Mouse (Mus musculus) lung, adult 2 months (tissue): ENCODE measurements around the gene Polr2a.

Experiments used
- CTCF ChIP-seq: fragments of 200-500 bp; IDR thresholded peaks from 2 replicates; pipeline ENCODE4 v1.5.1; 2011; ENCODE audit warnings: mild to moderate bottlenecking, low read length, control low read depth; ENCODE audit not compliant: insufficient read depth
- POLR2A ChIP-seq: fragments of 200-500 bp; IDR thresholded peaks from 2 replicates; pipeline ENCODE4 v1.6.1; 2011; ENCODE audit warnings: low read depth, mild to moderate bottlenecking, control low read depth, low read length, borderline replicate concordance; ENCODE audit errors: extremely low read depth

DNA sequence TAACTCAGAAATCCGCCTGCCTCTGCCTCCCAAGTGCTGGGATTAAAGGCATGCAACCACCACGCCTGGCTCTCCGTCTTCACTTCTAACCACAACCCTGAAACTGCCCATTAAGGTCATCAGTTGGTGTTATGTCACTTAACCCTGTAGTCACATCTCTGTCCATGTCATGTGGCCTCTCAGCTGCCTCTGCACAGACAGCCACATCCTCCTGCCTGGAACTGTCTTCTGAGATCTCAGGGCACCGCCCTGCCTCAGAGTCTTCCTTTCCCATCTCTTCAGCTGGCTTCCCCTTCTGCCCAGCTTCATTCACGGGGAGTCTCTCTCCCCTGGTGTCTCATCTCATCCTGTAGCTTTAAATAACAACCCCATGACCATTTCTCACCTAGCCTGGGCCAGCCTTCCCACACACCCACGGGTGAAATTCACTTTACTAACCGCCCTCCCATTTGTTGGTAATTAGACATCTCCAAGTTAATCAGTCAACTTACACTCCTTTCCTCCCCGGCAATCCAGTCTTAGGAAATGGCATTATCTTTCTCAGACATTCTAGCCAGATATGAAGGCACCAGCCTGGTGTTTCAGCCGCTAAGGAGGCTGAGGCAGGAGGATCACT lies 66.1 kb downstream of the Polr2a start:
- TF ChIP-seq CTCF (no peak), POLR2A (no peak)
